In genomic region chr3:98106590-98107313, GRCm38 (mm10) we compare ENCODE assay signal across 9 mouse cellular contexts. TPM values are rescaled to one million over a fixed set of nuclear protein-coding genes. Genes with fewer than 3 reads are reported as not detected.
DNase-seq lines count a peak whose midpoint lies in the region; ATAC-seq and TF ChIP-seq lines count a peak whose summit lies in the region.
"Had no signal": no experiment of that assay in that cellular context is flagged by ENCODE, and none has a peak within 500 bp of the region (broad histone marks: within the 10 kb centered on the region; RNA-seq: fewer than 3 reads in every experiment).

No protein-coding gene starts in this region.

- peak; percentile 49 to 74 for DNase-seq in heart, adult 18-20 months
- peak; percentile 97 for DNase-seq in Patski (ENCODE audit: low read depth, low spot score)
- no peak for DNase-seq in adrenal gland, postnatal 14 days
- DNase-seq in adrenal gland, adult 18-20 months (ENCODE audit: low spot score in 2 of 2): no peak

- H3K4me2 ChIP-seq in heart, embryonic 12.5 days: no peak overlapping the region
- no peak overlapping the region for H3K4me2 ChIP-seq in forebrain, embryonic 13.5 days
- H3K4me2 ChIP-seq in intestine, embryonic 15.5 days (replicated peaks): no peak overlapping the region
- H3K4me2 ChIP-seq in neural tube, embryonic 13.5 days: 0 out of 2 replicates have a peak overlapping the region, but pooled peaks have one; percentile 4

- no peaks in the 10 kb centered on the region for H3K27me3 ChIP-seq in heart, embryonic 12.5 days (replicated peaks)
- no peaks in the 10 kb centered on the region for H3K27me3 ChIP-seq in Patski
- H3K27me3 ChIP-seq in forebrain, embryonic 13.5 days: no peaks in the 10 kb centered on the region
- no peaks in the 10 kb centered on the region for H3K27me3 ChIP-seq in intestine, embryonic 15.5 days (replicated peaks)
- no peaks in the 10 kb centered on the region for H3K27me3 ChIP-seq in neural tube, embryonic 13.5 days

- peaks cover 13% of the 10 kb centered on the region for H3K9me3 ChIP-seq in heart, embryonic 12.5 days (replicated peaks)
- peaks cover 9% of the 10 kb centered on the region for H3K9me3 ChIP-seq in forebrain, embryonic 13.5 days (replicated peaks)
- no peaks in the 10 kb centered on the region for H3K9me3 ChIP-seq in intestine, embryonic 15.5 days
- peaks cover 6% of the 10 kb centered on the region; the same call in 1 of the 2 replicates for H3K9me3 ChIP-seq in neural tube, embryonic 13.5 days

- H3K9ac ChIP-seq in heart, embryonic 12.5 days: no peak overlapping the region
- H3K9ac ChIP-seq in forebrain, embryonic 13.5 days: no peak overlapping the region
- H3K9ac ChIP-seq in intestine, embryonic 15.5 days: no peak overlapping the region
- H3K9ac ChIP-seq in neural tube, embryonic 13.5 days: no peak overlapping the region

- peaks cover 78% of the 10 kb centered on the region for H3K36me3 ChIP-seq in heart, embryonic 12.5 days
- peaks cover 62% of the 10 kb centered on the region for H3K36me3 ChIP-seq in forebrain, embryonic 13.5 days (ENCODE audit: poor library complexity, severe bottlenecking)
- H3K36me3 ChIP-seq in intestine, embryonic 15.5 days: peaks cover 35% of the 10 kb centered on the region
- peaks cover 24% of the 10 kb centered on the region for H3K36me3 ChIP-seq in neural tube, embryonic 13.5 days

- ATAC-seq in heart, embryonic 12.5 days (ENCODE audit: insufficient number of reproducible peaks, low FRiP score): no peak
- peak; percentile 90 for ATAC-seq in Patski
- peak; percentile 83 for ATAC-seq in forebrain, embryonic 13.5 days
- ATAC-seq in intestine, embryonic 15.5 days: peak; percentile 44
- ATAC-seq in neural tube, embryonic 13.5 days (ENCODE audit: low read depth): peak; percentile 67

- no peak overlapping the region for H3K27ac ChIP-seq in heart, embryonic 12.5 days (ENCODE audit: poor library complexity, severe bottlenecking)
- H3K27ac ChIP-seq in forebrain, embryonic 13.5 days: peak overlapping the region; percentile 57
- H3K27ac ChIP-seq in intestine, embryonic 15.5 days: no peak overlapping the region
- peak overlapping the region; percentile 77 for H3K27ac ChIP-seq in neural tube, embryonic 13.5 days (replicated peaks)

- TF ChIP-seq CTCF in Patski (IDR thresholded peaks at IDR 0.05): no peak

- CTCF ChIA-PET in Patski (lab: Charles Lee): interaction anchor here (0.8 to 1.3 kb wide), 3 partner anchors 10 to 12 kb away, joined by 3 to 5 read pairs (median 3); no protein-coding TSS in a partner anchor

- POLR2A ChIA-PET in Patski (lab: Charles Lee): interaction anchor here (1.7 kb wide), 2 partner anchors 14 to 15 kb away, joined by 4 to 7 read pairs; no protein-coding TSS in a partner anchor

- in situ Hi-C loops in Patski (cut with MboI; ENCODE audit: low pct_unique_long_range_greater_than_20kb): loop anchor here (5.0 kb wide), 1 partner anchor 89 kb away; no protein-coding TSS in a partner anchor

- no peak overlapping the region for H3K4me3 ChIP-seq in heart, embryonic 12.5 days
- H3K4me3 ChIP-seq in forebrain, embryonic 13.5 days: no peak overlapping the region
- H3K4me3 ChIP-seq in intestine, embryonic 15.5 days (replicated peaks): no peak overlapping the region
- H3K4me3 ChIP-seq in neural tube, embryonic 13.5 days: no peak overlapping the region

- H3K4me1 ChIP-seq in heart, embryonic 12.5 days (replicated peaks): no peaks in the 10 kb centered on the region
- H3K4me1 ChIP-seq in forebrain, embryonic 13.5 days: peaks cover 38% of the 10 kb centered on the region
- H3K4me1 ChIP-seq in intestine, embryonic 15.5 days (replicated peaks): peaks cover 19% of the 10 kb centered on the region
- H3K4me1 ChIP-seq in neural tube, embryonic 13.5 days (replicated peaks): peaks cover 39% of the 10 kb centered on the region

- 86% methylated on average over 12 of the region's 12 CpGs for WGBS in heart, embryonic 12.5 days
- 50% methylated on average over 12 of the region's 12 CpGs for WGBS in forebrain, embryonic 13.5 days
- 80% methylated on average over 12 of the region's 12 CpGs for whole genome bisulfite sequencing in intestine, embryonic 15.5 days
- WGBS in neural tube, embryonic 13.5 days: 50% methylated on average over 12 of the region's 12 CpGs

RNA-seq across cellular contexts. Expression of gene Adam30, which starts 53.7 kb away (rescaled TPM):
- not detected for total RNA-seq in heart, adult 18-20 months (2021)
- polyA plus RNA-seq in heart, embryonic 12.5 days (2016; fragmentation: Nextera tagmentation; extraction: Ambion mirVana): not detected in 2 replicates
- 0.01 TPM for polyA plus RNA-seq in Patski (2021)
- not detected in 2 replicates for polyA plus RNA-seq in forebrain, embryonic 13.5 days (2015; fragmentation: Nextera tagmentation; extraction: Ambion mirVana)
- not detected in 2 replicates for polyA plus RNA-seq in intestine, embryonic 15.5 days (2015; fragmentation: Nextera tagmentation; extraction: Ambion mirVana)
- not detected in 2 replicates for polyA plus RNA-seq in neural tube, embryonic 13.5 days (2015; fragmentation: Nextera tagmentation; extraction: Ambion mirVana)
- total RNA-seq in adrenal gland, postnatal 14 days (2021): not detected in 2 replicates
- not detected for total RNA-seq in adrenal gland, adult 18-20 months (2021)
- total RNA-seq: left cerebral cortex, postnatal 36 days had no signal

Comparison
In these comparisons a context has a peak if more than half of its experiments do, and no peak if none do; other contexts are left out.
1. DNase-seq: peak in heart, adult 18-20 months (2 of 2) and Patski (single experiment); none in adrenal gland, postnatal 14 days (single experiment) and adrenal gland, adult 18-20 months (0 of 2).
2. H3K27ac ChIP-seq: peak in forebrain, embryonic 13.5 days (single experiment) and neural tube, embryonic 13.5 days (single experiment); none in heart, embryonic 12.5 days (single experiment) and intestine, embryonic 15.5 days (single experiment).